ENCODE assay signal across 28 mouse cellular contexts in the genomic region with DNA sequence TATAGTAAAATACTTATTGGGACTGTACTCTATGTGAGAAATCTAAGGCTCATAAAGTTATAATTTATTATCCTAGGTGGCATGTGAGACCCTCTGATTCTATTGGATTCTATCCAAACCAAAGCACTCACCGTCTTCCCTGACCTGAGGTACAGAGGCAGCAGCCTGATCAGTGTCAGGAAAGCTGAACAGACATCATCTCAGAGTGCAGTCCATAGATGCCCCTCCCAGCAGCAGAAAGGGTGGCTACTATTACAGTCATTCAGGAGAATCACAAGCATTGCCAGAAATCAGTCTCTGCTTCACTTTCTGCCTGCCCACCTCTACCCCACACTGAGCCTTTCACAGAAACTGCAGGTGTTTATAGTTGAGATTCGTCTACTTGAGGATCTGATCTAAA.
"Had no signal": no experiment of that assay in that cellular context is flagged by ENCODE, and none has a peak within 500 bp of the region (broad histone marks: within the 10 kb centered on the region; RNA-seq: fewer than 3 reads in every experiment).

No protein-coding gene starts in this region.

- H3K9me3 ChIP-seq: forebrain, embryonic 15.5 days; heart, embryonic 13.5 days; heart, embryonic 15.5 days; hindbrain, embryonic 10.5 days; hindbrain, embryonic 12.5 days; intestine, embryonic 15.5 days; kidney, embryonic 15.5 days; liver, embryonic 13.5 days had no signal

- DNase-seq: forebrain, postnatal 0 days; gastrocnemius, postnatal 14 days; gastrocnemius, postnatal 36 days; heart, adult 2 months; heart, postnatal 14 days; heart, postnatal 4 days; kidney, adult 18-20 months; kidney, adult 8-10 months; kidney, postnatal 25 days; kidney, postnatal 4 days; liver; liver, embryonic 13.5 days had no signal

- H3K27ac ChIP-seq: forebrain, embryonic 15.5 days; heart, adult 2 months; heart, embryonic 13.5 days; heart, embryonic 15.5 days; hindbrain, embryonic 10.5 days; hindbrain, embryonic 12.5 days; hindbrain, embryonic 14.5 days; intestine, embryonic 15.5 days; kidney, embryonic 15.5 days; kidney, postnatal 0 days; layer of hippocampus, adult 2 months; left cerebral cortex, adult 2 months; liver, embryonic 13.5 days had no signal

- H3K36me3 ChIP-seq: forebrain, embryonic 15.5 days; heart, embryonic 13.5 days; heart, embryonic 15.5 days; hindbrain, embryonic 10.5 days; hindbrain, embryonic 12.5 days; intestine, embryonic 15.5 days; kidney, embryonic 15.5 days; liver, embryonic 13.5 days had no signal

- H3K4me1 ChIP-seq: forebrain, embryonic 15.5 days; heart, embryonic 13.5 days; heart, embryonic 15.5 days; hindbrain, embryonic 10.5 days; hindbrain, embryonic 12.5 days; intestine, embryonic 15.5 days; liver, embryonic 13.5 days had no signal

- H3K27me3 ChIP-seq: forebrain, embryonic 15.5 days; heart, embryonic 13.5 days; heart, embryonic 15.5 days; hindbrain, embryonic 12.5 days; intestine, embryonic 15.5 days; kidney, embryonic 15.5 days; liver, embryonic 13.5 days had no signal

- H3K4me3 ChIP-seq: forebrain, embryonic 15.5 days; heart, adult 2 months; heart, embryonic 13.5 days; heart, embryonic 15.5 days; hindbrain, embryonic 10.5 days; hindbrain, embryonic 12.5 days; intestine, embryonic 15.5 days; kidney, embryonic 15.5 days; layer of hippocampus, adult 2 months; left cerebral cortex, adult 2 months; liver, embryonic 13.5 days had no signal

- H3K4me2 ChIP-seq: forebrain, embryonic 15.5 days; heart, embryonic 11.5 days; heart, embryonic 13.5 days; heart, embryonic 15.5 days; hindbrain, embryonic 12.5 days; hindbrain, embryonic 14.5 days; intestine, embryonic 15.5 days; kidney, embryonic 15.5 days; liver, embryonic 11.5 days; liver, embryonic 13.5 days had no signal

- H3K9ac ChIP-seq: forebrain, embryonic 15.5 days; forebrain, postnatal 0 days; heart, embryonic 13.5 days; heart, embryonic 15.5 days; hindbrain, embryonic 12.5 days; hindbrain, embryonic 14.5 days; intestine, embryonic 15.5 days; kidney, embryonic 15.5 days; liver, embryonic 13.5 days had no signal

- ATAC-seq: forebrain, embryonic 15.5 days; forebrain, postnatal 0 days; hindbrain, embryonic 16.5 days; inflammation-experienced regulatory T-cells, adult 6 months; intestine, embryonic 15.5 days; intestine, postnatal 0 days had no signal
